Mouse (Mus musculus): ENCODE results near the gene Ccdc146. TPM values are rescaled to one million over a fixed set of nuclear protein-coding genes. Genes with fewer than 3 reads are reported as not detected.
A peak's percentile ranks its signal among the peaks of the same experiment; 100 is the strongest.

The Ccdc146 gene
- polyA plus RNA-seq, 1 experiment = 0.71 TPM

DNA sequence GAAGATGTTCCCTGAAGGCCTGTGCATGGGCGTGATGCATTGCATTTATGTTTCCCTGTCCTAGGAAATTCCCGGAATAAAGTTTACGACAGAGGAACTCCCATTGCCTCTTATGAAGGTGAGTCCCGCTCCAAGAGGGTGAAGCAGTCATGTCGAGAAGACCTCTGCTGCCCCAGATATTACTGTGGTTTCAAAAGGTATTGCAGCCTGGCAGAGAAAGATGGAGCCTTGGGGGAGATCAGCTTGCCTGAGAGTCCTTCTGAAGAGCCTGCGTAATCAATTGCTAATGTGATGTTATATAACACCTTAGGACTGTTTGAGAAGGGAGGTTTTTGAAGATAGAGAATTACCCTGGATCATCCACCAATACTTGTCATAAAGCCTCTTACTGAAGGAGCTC is 166.7 kb downstream of the Ccdc146 start:
- peak; percentile 43; the same call in 1 of the 2 replicates for TF ChIP-seq CTCF (IDR thresholded peaks at IDR 0.05; ENCODE audit: borderline replicate concordance, extremely low read depth, insufficient read depth, insufficient read length)
- TF ChIP-seq POLR2A (IDR thresholded peaks at IDR 0.05; ENCODE audit: borderline replicate concordance, extremely low read depth, insufficient read depth, insufficient read length, poor library complexity, severe bottlenecking) = no peak

DNA sequence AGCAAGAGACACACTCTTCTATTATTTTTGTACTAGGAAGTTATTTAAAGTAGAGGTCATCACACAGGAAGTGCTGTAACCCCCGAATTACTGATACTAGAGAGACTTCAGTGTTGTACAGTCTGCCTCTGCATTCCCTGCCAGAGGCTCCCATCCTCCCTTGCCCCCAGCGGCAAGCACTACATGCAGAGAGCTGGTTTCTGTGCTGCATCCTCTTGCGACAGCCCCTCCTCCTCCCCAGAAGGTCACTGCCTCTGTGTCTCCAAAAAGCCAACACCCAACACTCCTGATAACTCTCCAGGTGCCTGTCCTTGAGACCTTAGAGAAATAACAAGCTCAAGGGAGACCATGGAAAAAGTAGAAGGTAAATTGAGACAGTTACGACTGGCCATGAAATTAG is 167.4 kb downstream of the Ccdc146 start:
- no peak for DNase-seq (ENCODE audit: low read depth)
- TF ChIP-seq POLR2A (IDR thresholded peaks at IDR 0.05; ENCODE audit: borderline replicate concordance, extremely low read depth, insufficient read depth, insufficient read length, poor library complexity, severe bottlenecking) (no peak), CTCF (IDR thresholded peaks at IDR 0.05; ENCODE audit: borderline replicate concordance, extremely low read depth, insufficient read depth, insufficient read length) (no peak)

More for the DNA sequence above, 166.7 kb downstream of the Ccdc146 start:
- no peak for DNase-seq (ENCODE audit: low read depth)

- no peak for DNase-seq (ENCODE audit: low read depth)
- TF ChIP-seq POLR2A (IDR thresholded peaks at IDR 0.05; ENCODE audit: borderline replicate concordance, extremely low read depth, insufficient read depth, insufficient read length, poor library complexity, severe bottlenecking) (no peak), CTCF (IDR thresholded peaks at IDR 0.05; ENCODE audit: borderline replicate concordance, extremely low read depth, insufficient read depth, insufficient read length) (no peak)
Observed at GRCm38 (mm10) chr5:21255551-21256132, 168.8 kb downstream of the Ccdc146 start.

- TF ChIP-seq POLR2A (IDR thresholded peaks at IDR 0.05; ENCODE audit: borderline replicate concordance, extremely low read depth, insufficient read depth, insufficient read length, poor library complexity, severe bottlenecking) = no peak
- no peak for TF ChIP-seq CTCF (IDR thresholded peaks at IDR 0.05; ENCODE audit: borderline replicate concordance, extremely low read depth, insufficient read depth, insufficient read length)
- no peak for DNase-seq (ENCODE audit: low read depth)
Observed at GRCm38 (mm10) chr5:21254731-21255525, 169.5 kb downstream of the Ccdc146 start.

GRCm38 (mm10) chr5:21248834-21249233 is 175.6 kb downstream of the Ccdc146 start:
- DNase-seq (ENCODE audit: low read depth) = no peak
- TF ChIP-seq CTCF (IDR thresholded peaks at IDR 0.05; ENCODE audit: borderline replicate concordance, extremely low read depth, insufficient read depth, insufficient read length) (no peak), POLR2A (IDR thresholded peaks at IDR 0.05; ENCODE audit: borderline replicate concordance, extremely low read depth, insufficient read depth, insufficient read length, poor library complexity, severe bottlenecking) (no peak)

DNA sequence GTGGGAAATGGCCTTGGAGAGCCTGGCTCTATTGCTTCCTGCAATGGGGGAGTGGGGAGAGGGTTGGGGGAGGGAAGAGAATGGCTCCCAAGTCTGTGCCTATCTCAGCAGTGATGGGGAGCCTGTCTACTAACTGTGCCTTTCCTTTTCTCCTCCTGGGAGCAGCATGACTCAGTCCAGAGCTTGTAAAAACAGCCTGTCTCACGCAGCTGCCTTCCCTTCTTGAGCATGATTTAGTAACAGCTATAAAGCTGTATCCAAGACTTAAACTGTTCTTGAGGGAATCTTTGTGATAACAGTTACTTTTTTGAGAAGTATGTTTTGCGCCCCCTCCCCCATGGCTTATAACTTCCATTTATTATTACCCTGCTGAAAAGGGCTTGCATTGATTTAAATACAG is 176.6 kb downstream of the Ccdc146 start:
- DNase-seq (ENCODE audit: low read depth) = no peak
- no peak for TF ChIP-seq POLR2A (IDR thresholded peaks at IDR 0.05; ENCODE audit: borderline replicate concordance, extremely low read depth, insufficient read depth, insufficient read length, poor library complexity, severe bottlenecking)

GRCm38 (mm10) chr5:21246794-21247193 is 177.7 kb downstream of the Ccdc146 start:
- no peak for DNase-seq (ENCODE audit: low read depth)
- TF ChIP-seq POLR2A (IDR thresholded peaks at IDR 0.05; ENCODE audit: borderline replicate concordance, extremely low read depth, insufficient read depth, insufficient read length, poor library complexity, severe bottlenecking) (no peak), CTCF (IDR thresholded peaks at IDR 0.05; ENCODE audit: borderline replicate concordance, extremely low read depth, insufficient read depth, insufficient read length) (no peak)

DNA sequence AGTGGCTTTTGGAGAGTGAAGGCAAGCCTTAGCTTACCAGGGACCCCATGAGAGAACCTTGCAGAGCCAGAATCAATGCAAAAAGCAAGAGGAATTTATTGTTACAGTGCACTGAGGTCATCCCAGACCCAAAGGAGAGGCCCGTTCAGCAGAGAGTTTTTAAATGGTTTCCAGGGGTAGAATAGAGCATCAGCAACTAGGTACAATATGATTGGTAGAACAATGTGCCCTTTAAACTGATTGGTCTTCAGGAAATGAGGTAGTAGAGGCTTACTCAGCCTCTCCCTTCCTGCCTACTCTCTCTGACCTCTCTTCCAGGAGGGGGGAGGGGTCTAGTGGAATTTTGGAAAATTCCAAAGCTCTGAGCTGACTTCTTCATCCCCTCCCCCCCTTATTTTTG is 179.2 kb downstream of the Ccdc146 start:
- DNase-seq (ENCODE audit: low read depth) = no peak
- TF ChIP-seq CTCF (IDR thresholded peaks at IDR 0.05; ENCODE audit: borderline replicate concordance, extremely low read depth, insufficient read depth, insufficient read length) = no peak
- no peak for TF ChIP-seq POLR2A (IDR thresholded peaks at IDR 0.05; ENCODE audit: borderline replicate concordance, extremely low read depth, insufficient read depth, insufficient read length, poor library complexity, severe bottlenecking)

- no peak for TF ChIP-seq POLR2A (IDR thresholded peaks at IDR 0.05; ENCODE audit: borderline replicate concordance, extremely low read depth, insufficient read depth, insufficient read length, poor library complexity, severe bottlenecking)
- no peak for TF ChIP-seq CTCF (IDR thresholded peaks at IDR 0.05; ENCODE audit: borderline replicate concordance, extremely low read depth, insufficient read depth, insufficient read length)
Observed at GRCm38 (mm10) chr5:21244575-21244974, 179.9 kb downstream of the Ccdc146 start.

More at GRCm38 (mm10) chr5:21244575-21244974, 179.9 kb downstream of the Ccdc146 start:
- DNase-seq (ENCODE audit: low read depth) = no peak

Other genes with a start within 250 kb of the Ccdc146 start
- gene Gsap, start 238.4 kb downstream of the Ccdc146 start, polyA plus RNA-seq (2012; rRNA removed) = 9.2 and 10.4 TPM in 2 replicates
- gene Fgl2, start 52.0 kb downstream of the Ccdc146 start, polyA plus RNA-seq (2012; rRNA removed) = 1.4 and 2.3 TPM in 2 replicates
- gene Fam185a, start 281 bp upstream of the Ccdc146 start, polyA plus RNA-seq (2012; rRNA removed) = 2.7 and 4.7 TPM in 2 replicates
- gene Lrrc17, start 118.9 kb upstream of the Ccdc146 start, polyA plus RNA-seq (2012; rRNA removed) = 6.6 and 12.2 TPM in 2 replicates
- gene Fbxl13, start 221.0 kb upstream of the Ccdc146 start, polyA plus RNA-seq (2012; rRNA removed) = 0.42 and 0.54 TPM in 2 replicates
- 91.6 and 112 TPM in 2 replicates for gene Armc10, start 221.1 kb upstream of the Ccdc146 start, polyA plus RNA-seq (2012; rRNA removed)

Measured in brain, embryonic 14.5 days (tissue).